Mouse (Mus musculus) megakaryocyte progenitor cell, adult 5-6 weeks (primary cell): ENCODE measurements around the gene Aebp2. TPM values are rescaled to one million over a fixed set of nuclear protein-coding genes. Genes with fewer than 3 reads are reported as not detected.

Experiments
- ATAC-seq: replicated peaks from 2 replicates; pipeline ENCODE4 v1.8.0; 2016; ENCODE audit warnings: mild to moderate bottlenecking, moderate TSS enrichment, inconsistent platforms; ENCODE audit not compliant: poor library complexity
- total RNA-seq, 2 experiments: library from RNA; stranded (forward) in 1 of 2; stranded (reverse) in 1 of 2; fragments of 157-497, 149-512 nt in 1 of 2; fragments of 200-1000 nt in 1 of 2; gene quantifications; 2 replicates each; pipeline versions ENCODE4 v1.2.3 to v1.2.4; 2015 to 2017

Gene Aebp2
- total RNA-seq, 2 experiments from 2014 or later: 37.5 to 54.6 TPM

DNA sequence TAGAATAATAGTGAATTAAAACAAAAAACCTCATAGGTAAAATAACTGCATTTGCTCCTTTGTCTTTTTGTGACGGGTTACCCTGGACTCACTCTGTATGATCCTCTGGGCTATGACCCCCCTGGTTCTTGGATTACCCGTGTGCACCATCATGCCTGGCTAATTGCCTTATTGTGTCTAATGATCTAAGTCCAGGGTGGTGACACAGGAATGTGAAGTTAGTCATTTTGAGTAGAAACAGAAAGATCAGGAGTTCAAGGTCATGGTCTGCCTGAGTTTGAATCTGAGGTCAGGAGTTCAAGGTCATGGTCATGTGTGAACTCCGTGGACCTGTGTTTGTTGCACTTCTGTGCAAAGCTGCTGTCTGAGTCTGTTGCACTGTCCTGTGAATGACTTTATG is 16.7 kb upstream of the Aebp2 start:
- no peak for ATAC-seq

DNA sequence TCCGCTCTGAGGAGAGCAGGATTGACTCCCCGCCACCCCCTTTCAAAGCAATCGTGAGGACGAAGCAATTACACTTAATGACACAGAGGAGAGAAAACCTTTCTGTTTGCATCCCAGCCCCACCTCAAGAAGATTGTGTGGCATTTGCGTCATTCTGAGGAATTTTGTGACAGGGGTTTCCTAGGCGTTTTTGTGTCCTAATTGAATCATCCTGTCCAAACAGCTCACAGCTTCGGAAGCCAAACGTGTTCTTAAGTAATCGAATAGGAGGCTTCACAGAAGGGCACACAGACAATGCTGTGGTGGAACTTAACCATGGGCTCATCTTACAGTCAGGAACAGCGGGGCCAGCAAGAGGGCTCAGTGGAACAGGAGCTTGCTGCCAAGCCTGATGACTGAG is 15.9 kb upstream of the Aebp2 start:
- no peak for ATAC-seq

DNA sequence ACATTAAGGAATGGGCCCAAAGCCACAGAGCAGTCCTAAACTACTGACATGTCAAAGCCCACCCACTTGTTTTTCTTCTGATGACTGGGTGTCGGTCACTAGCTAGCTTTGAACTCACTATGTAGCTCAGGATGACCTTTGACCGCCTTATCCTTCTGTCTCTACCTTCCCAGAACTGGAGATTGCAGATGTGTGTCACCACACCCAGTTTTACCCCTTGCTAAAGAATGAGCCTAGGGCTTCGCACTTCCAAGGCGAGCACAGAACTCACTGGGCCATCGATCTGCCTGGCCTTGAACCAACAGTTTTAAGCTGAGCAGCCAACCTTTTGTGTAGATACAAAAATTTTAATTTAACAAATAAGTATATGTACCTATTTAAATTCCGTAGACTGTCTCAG is 13.8 kb upstream of the Aebp2 start:
- no peak for ATAC-seq

DNA sequence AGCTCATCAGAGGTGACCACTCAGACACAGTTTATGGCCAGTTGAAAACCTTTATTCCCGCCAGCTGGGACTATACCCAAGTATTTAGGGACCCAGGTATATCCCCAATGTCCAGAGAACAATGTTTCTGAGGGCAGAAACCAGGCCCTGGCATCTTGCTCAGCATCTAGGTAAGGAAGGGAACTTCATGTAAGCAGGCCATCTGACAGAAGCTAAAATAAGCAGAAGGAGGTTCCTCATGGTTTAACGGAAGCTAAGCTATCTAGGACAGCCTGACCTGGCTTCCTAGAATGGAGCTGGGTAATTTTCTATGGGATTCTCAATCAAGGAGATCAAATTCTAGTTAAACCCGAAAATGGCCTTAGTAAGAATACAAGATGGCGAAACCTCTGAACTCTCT is 12.9 kb upstream of the Aebp2 start:
- ATAC-seq: peak; percentile 45; the same call in 1 of the 2 replicates

DNA sequence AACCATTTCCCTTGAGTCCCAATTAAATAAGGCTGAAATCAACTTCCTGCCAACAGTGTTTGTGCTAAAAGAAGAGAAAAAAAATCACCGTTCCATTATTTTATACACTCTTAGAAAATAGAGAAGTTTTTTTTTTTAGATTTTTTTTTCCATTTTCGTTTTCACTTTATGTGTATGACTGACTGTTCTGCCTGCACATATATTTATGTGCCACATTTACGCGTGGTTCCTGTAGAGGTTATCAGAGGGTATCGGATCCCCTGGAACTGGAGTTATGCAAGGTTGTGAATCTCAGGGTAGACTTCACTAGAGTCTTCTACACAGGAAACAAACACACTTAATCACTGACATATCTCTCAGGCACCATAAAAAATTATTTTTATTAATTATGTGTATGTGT is 12.3 kb upstream of the Aebp2 start:
- ATAC-seq: peak; percentile 63

DNA sequence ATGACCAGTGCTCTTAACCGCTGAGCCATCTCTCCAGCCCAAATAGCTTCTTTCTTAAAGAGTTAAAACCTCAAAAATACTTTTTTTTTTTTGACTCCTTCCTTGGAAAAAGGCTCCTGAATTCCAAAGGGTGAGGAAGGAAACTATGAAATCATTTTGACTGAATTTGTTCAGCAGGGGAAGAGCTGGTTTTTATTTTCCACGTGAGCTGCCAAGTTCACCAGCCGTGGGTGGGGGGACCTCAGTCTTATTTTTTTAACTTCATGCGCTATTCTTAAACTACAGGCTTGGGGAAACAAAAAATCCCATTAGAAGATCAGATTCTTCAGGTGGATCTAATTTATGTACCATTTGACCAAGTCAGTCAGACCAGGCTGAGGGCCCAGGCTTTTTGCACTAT is 11.2 kb upstream of the Aebp2 start:
- ATAC-seq: no peak

DNA sequence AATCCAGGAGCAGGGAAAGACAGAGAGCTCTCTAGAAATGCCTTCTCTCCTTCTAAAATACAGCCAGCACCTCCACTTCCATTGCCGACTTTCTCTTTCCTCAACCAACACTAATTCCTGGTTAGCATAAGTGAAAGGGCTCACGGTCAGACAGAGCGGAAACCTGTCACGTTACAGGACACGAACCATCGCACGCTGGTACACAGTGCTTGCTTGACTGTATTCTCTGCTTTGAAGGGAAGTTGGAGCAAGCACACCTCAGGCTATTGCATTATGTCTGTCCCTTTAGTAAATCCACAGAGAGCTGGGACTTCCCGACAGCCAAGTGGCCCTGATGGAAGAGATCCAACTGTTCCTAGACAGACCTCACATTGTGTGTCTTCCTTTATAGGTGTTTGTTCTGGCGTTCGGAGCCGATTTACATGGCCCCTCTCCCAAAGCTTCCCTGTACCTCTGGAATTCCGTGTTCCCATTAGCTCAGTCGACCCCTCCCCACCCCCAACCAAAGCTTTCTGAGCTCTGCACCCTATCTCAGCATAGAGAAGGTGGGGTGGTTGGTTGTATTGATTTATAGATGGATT is 10.5 kb upstream of the Aebp2 start:
- ATAC-seq: no peak

DNA sequence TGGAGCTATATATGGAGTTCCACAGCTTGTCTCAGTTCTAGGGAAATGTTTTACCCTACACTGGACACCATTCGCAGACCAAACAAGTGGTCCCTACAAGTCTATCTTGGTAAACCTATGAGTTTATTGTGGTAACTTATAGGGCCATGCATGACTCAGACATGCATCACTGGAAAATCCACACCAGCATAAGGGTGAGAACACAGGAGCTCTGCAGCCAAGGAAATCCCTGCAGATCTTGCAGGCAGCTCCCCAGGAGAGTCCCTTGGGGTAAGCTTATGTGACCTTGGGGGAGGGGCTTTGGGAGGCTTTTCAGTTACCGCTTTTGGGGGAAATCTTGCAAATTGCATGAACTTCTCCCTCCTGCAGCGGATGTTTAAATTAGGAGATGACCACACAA is 8.6 kb upstream of the Aebp2 start:
- ATAC-seq: peak; percentile 8; the same call in 1 of the 2 replicates

DNA sequence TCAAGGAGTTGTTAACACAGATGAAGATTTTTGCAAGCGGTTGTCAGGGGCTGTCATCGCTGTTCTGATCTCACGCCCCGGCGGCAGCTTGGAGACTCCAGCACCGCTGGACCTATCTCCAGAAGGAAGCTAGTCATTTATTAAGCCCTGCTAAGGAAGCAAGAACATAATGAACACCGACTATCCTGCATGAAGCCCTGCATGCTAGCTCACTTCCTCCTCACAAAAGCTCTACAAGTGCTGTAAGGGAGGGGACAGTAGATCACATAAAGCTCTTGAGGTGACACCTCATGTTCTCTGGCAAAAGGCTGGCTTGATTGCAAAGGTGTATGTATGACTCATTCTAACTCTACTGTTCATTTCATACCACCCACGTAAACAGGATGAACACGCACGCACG is 7.8 kb upstream of the Aebp2 start:
- ATAC-seq: peak; percentile 37

DNA sequence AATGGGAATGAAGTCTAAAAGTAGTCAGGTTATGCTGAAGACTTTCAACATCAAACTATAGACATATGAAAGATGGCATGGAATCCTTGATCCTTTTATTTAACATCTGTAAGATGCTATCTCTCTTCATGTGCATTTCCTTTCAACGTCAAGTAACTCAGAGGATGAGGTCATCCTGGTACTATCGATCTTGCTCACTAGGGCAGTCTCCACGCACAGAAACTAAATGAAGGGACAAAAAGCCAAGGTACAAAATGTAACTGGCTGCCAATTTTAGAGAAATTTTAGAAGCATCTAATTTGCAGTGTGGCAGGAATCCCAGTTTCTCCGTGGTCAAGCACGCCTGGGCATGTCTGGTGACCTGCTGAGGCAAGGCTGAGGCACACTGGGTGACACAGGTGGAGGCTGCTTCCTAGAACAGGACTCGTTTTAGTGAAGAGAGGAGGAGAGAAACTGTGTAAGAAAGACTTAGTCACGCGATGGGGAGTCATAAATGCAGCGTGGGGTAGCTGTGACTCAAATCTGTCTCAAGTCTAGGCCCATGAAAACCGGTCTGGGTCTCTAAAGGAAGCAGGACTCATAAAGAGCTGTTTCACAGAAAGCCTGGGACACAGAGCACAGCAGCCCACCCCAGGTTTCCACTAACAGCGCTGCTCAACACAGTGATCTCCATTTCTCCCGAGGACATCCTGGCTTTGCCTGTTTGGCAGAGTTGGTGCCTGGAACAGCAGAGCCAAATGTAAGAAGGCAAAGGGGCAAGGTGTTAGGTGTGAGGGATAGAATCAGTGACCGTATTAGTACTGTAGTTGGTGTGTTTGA is 1.7 kb upstream of the Aebp2 start:
- no peak for ATAC-seq

DNA sequence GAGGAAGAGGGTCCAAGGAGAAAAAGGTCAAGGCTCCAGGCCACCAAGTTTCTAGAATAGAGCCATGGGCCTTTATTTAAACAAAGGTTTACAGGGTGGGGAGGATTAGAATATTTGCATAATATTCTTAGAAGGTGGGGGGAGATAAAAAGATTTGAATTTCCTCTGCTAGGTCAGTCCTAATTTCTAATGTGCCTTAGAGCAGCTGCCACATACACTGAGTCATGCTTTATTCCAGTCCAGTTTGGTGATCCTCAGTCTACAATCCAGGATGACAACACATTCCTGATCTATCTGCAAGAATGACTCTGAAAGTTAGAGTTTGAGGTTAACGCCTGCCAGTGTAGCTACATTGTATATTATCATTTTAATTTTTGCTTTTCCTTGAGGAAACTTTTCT is 841 bp upstream of the Aebp2 start:
- ATAC-seq: no peak

DNA sequence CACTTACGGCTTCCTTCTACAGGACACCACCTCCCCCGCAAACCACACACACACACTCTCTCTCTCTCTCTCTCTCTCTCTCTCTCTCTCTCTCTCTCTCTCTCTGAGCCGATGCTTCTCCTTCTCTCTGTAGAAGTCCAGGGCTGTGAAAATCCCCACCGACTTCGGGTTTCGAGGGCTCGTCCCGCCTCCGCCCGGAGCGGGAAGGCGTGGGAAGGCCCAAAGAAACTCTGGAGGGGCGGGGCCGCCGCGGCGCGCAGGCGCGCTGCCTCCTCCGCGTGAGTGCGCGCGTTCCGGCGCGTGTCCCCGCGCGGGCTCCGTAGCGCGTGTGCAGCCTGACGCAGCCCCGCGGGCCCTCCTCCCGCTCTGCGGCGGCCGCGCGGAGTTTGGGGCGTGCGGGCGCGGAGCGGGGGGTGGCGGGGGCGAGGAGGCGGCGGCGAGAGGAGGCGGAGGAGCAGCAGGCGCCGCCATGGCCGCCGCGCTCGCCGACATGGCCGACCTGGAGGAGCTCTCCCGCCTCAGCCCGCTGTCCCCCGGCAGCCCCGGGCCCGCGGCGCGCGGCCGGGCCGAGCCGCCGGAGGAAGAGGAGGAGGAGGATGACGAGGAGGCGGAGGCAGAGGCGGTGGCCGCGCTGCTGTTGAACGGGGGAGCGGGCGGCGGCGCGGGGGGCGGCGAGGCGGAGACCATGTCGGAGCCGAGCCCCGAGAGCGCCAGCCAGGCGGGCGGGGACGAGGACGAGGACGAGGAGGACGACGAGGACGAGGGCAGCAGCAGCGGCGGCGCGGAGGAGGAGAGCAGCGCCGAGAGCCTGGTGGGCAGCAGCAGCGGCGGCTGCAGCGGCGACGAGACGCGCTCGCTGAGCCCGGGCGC is 998 bp downstream of the Aebp2 start:
- peak; percentile 64 for ATAC-seq

DNA sequence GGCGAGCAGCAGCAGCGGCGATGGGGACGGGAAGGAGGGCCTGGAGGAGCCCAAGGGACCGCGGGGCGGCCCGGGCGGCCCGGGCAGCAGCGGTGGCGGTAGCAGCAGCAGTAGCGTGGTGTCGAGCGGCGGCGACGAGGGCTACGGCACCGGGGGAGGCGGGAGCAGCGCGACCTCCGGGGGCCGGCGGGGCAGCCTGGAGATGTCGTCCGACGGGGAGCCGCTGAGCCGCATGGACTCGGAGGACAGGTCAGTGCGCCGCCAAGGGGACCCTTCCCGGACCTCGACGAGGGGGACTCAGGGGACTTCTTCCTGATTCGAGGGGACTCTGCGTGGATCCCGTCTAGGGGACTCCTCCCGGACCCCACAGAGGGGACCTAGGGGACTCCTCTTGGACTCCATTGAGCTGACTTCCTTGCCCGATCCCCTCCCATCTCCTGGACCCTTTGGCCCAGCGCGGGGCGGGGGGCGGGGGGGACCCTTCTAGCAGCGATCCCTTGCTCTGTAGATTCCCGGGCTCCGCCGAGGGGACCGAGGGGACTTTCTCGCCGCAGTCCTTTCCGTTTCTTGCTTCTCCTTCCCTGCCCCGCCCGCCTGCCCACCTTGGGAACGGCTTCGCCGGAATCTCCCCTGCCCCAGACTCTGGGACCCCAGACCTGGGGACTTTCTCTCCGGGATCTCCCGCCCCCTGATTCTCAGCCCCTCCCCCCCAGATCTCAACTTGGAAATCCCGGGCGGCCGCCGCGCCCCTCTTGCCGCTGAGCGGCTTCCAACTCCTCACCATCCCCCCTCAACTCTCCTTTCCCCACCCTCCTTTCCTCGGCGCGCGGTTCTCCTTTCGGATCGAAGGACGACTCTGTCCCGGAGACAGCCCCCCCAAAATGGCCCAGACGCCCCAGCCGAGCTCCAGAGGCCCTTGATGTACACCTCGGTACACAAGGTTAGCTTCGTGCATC is 1.9 kb downstream of the Aebp2 start:
- ATAC-seq: peak; percentile 6

DNA sequence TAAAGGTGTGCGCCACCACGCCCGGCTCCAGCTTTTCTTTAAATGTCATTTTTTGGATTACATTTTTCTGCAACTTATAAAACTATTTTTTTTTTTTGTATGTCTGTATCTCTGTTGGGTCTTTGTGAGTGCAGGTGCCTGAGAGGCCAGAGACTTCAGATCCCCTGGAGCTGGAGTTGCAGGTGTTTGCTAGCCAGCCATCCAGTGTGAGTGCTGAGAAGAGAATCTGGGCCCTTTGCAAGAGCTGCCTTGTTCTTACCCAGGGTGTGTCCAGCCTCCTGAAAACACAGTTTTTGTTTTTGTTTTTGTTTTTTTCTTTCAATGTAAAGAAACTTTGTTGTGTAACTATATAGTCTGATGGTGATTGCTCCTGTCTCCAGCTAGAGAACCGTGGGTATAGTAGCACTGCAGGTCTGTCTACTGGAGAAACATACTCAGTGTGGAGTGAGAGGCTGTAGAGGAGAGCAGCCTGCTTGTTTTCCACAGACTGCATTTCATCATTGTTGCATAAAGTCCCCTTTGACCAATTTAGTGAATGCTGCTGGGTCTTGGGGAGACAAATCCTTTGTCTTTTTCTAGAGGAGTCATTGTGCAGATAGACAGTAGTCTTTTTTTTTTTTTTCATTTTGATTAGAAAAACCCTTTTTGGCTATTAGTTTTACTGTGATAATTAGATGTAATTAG is 6.9 kb downstream of the Aebp2 start:
- no peak for ATAC-seq

DNA sequence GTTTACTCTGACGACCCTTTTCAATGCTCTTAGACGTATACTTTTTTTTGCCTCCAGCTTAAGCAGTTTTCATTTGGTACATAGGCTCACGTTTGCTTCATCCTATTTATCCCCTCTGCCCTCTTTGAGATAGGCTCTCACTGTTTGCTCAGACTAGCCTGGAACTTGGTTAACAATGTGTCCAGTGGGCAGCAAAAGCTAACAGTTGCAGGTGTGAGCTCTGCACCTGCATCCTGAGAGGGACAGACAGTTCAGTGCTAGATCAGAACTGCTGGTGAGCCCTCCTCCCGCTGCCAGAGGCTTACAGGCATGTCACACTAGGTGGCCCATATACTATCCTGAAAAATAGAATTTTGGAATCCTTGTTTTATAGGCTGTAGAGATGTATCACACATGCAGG is 7.8 kb downstream of the Aebp2 start:
- no peak for ATAC-seq

DNA sequence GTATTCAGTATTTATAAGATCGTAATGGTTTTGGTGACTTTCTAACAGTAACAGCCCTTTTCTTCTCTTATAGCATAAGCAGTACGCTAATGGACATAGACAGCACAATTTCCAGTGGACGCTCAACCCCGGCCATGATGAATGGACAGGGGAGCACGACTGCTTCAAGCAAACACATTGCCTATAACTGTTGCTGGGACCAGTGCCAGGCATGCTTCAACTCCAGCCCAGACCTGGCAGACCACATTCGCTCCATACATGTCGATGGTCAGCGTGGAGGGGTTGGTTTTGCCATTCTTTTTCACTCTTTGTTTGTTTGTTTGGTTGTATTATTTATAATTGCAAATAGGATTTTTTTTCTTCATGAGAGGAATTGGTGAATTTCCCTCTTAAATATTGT is 11.2 kb downstream of the Aebp2 start:
- ATAC-seq: no peak

DNA sequence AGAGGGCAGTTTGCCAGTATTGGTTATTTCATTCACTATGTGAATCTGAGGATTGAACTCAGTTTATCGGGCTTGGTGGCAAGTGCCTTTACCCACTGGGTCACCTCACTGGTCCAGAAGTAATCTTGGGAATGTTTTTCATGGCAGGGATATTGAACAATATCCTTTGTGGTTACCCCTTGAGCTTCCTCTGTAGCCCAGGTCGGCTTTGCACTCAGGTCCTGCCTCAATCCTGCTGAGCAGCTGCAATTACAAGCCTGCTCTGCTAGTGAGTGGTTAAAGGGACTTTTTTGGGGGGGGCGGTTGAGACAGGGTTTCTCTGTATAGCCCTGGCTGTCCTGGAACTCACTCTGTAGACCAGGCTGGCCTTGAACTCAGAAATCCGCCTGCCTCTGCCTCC is 13.8 kb downstream of the Aebp2 start:
- peak; percentile 30 for ATAC-seq

DNA sequence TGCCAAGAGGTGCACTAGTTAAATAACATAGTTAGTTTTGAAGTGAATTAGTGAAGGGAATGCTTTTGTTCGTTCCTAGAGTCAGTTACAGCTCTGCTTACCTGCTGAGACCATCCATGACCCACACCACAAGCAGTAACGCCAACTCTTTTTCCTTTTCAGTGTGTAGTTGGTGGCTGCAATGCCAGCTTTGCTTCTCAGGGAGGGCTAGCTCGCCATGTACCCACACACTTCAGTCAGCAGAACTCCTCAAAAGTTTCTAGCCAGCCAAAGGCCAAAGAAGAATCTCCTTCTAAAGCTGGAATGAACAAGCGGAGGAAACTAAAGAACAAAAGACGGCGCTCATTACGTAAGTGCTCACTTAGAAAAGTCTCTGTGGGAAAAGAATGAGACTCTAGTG is 19.5 kb downstream of the Aebp2 start:
- ATAC-seq: no peak

DNA sequence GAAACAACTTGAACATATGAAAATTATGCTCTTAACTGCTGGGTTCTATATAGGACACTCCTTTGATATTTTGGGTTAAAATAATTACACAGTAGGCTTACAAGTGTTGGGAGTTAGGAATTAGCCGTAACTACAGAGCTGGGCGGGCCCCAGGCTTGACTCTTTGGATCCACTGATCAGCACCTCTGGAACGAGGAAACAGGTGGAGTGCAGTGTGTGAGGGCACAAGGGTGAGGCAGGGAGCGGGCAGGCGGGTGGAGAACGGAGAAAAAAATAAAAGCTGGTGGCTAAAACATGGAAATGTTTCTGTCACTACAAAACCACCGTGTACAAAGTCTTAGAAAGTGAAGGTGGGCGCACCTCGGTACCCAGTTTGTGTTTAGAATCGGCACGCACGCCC is 20.2 kb downstream of the Aebp2 start:
- no peak for ATAC-seq

DNA sequence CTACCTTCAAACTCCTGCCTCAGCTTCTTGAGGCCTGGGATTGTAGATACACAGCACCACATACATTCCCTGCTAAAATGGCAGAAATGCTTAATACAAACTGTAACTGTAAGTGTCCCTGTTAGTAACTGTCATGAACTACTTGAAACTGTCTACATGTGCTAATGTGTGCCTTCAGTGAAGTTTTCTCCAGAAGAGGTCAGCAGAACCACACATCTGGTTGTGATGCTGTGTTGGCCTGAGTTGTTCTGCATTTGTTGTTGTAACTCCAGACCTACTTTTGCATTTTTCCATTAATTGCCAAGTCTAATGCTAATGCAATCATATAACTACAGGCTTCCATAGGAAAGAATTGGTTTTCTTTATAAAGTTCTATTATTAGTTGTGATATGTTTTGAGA is 23.5 kb downstream of the Aebp2 start:
- no peak for ATAC-seq
